Mouse (Mus musculus) mature B cell (primary cell): ENCODE data around the gene Vars2.

ENCODE experiments used
- in situ Hi-C: fragments of 300-500 bp; cut with MboI; formaldehyde crosslinking; loops from 2 replicates; pipeline ENCODE4 v1.14.3; 2019

Gene Vars2

GRCm38 (mm10) chr17:35667334-35668065, at the start of gene Vars2:
Gene Vars2, minus strand, starts transcription at chr17:35667592.
- in situ Hi-C loops: no loop called here

- in situ Hi-C loops: no loop called here
Observed at GRCm38 (mm10) chr17:35717080-35717479, 49.7 kb upstream of the Vars2 start.

- in situ Hi-C loops: no loop called here
Observed at GRCm38 (mm10) chr17:35716114-35716513, 48.7 kb upstream of the Vars2 start.

DNA sequence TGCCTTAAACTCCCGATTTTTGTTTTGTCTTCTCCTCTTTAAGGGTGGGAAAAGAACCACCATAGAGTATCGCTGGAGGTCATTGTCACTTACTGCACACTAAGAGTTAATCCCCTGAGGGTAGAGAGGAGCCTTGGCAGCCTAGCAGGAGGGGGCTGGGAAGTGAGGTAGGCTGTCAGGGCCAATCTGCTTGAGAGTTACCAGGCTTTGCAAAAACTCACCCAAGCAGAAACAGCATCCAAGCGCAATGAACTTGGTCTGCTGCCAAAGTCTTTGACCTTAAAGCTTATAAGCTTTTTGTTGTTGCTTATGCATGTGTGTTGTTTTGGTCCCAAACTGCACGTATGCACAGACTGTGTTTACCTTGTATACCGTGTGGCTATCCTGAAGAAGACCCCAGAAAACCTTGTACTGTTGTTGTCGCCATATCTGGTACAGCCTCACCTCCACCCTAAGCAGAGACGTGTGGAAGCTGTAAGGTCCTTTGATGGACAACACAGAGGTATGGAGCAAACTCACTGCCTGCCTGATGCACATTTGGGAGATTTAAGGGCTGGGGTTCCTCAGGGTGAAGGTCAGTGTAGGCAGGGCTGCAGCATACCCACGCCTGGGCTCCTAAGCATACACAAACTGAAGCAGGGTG, 43.4 kb upstream of the Vars2 start:
- in situ Hi-C loops: no loop called here

DNA sequence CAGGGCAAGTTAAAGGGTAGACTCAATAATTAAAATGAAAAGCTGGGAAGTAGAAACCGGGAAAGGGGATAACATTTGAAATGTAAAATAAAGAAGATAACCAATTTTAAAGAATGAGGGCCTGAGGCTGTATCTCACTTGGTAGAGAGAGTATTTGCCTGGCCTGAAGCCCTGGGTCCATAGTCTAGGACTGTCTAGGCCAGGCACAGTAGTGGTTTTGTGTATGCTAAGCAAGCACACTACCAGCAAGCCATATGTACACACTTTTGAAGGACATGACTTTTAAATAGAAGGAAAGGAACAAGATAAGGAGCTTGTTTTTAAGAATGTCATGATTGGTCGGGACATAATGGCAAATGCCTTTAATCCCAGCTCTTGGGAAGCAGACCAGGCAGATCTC, 41.2 kb upstream of the Vars2 start:
- in situ Hi-C loops: no loop called here

DNA sequence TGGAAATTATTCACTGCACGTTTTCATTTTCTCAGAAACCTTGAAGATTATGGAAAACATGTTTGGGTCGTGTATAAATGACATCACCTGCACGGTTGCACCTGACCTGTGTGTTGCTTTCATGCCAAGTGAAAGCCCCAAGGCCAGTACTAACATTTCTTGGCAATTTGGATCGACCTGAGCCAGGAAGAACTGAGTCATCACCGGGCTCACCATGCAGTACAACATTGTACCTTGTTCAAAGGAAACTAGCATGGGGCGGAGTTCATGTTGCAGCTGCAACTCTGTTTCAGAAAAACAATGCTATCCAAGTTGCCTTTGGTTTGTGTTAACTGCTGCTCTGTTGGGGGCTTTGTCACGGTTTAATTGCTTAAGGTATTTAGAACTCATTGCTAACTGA, 40.5 kb upstream of the Vars2 start:
- in situ Hi-C loops: no loop called here

DNA sequence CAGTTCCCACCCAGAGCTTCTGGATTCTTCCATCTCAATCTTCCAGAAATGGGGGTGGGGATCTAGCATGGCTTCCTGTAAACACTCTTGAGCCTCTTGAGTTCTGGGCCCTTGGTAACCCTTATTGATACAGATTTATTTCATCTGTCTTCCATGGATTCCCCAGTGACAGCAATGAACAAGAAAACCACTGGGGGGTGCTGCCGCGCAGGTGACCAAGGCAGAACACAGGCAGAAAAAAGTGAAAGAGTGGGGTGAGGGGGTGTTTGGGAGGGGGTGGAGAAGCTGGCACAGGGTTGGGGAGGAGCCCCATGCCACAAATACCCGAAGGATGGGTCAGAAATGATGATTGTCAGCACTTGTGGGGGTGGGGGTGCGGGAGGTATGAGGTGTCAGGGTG, 38.4 kb upstream of the Vars2 start:
- in situ Hi-C loops: no loop called here

- in situ Hi-C loops: no loop called here
Observed at GRCm38 (mm10) chr17:35704621-35705464, 37.5 kb upstream of the Vars2 start, which contains the start of gene Ddr1. Gene Ddr1, minus strand, starts transcription at chr17:35704621.

DNA sequence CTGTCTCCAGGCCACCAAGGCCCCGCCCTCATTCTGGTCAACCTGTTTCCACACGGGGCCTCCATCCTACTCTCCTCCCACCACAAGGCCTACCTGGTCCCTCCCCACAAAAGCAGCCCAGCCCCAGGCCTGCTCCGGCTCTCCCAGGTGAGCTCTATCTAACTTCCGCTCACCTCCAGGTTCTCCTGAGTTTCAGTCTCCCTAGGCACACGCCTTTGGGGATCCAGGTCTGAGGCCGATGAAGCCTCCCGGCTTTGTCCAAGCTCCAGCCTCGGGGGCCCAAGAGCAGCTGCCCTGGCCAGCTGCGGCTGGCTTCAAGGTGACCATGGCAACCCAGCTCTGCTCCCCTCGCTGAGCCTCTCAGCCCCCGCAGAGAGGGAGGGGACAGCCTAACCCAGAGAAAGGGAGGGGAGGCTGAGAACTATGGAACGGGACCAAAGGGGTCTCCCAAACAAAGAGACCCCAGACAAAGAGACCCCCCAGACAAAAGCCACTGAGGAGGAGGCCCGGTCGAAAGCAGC, 36.4 kb upstream of the Vars2 start:
- in situ Hi-C loops: no loop called here

DNA sequence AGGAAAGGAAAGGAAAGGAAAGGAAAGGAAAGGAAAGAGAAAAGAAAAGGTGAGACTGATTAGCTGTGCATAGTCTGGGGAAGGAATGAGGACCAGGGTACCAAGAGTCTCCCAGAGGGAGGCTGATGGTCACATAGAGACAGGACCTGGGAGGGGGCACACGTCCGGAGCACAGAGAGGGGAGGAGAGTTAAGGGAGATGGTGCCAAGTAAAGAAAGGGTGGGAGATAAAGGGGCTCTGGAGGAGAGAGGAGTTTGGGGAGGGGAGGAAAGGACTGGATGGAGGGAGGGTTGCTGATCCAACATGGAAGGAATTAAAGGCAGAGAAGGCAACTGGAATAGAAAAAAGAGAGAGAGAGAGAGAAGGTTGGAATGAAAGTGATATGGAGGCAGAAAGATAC, 35.7 kb upstream of the Vars2 start:
- in situ Hi-C loops: no loop called here

- in situ Hi-C loops: no loop called here
Observed at GRCm38 (mm10) chr17:35702605-35703004, 35.2 kb upstream of the Vars2 start.

DNA sequence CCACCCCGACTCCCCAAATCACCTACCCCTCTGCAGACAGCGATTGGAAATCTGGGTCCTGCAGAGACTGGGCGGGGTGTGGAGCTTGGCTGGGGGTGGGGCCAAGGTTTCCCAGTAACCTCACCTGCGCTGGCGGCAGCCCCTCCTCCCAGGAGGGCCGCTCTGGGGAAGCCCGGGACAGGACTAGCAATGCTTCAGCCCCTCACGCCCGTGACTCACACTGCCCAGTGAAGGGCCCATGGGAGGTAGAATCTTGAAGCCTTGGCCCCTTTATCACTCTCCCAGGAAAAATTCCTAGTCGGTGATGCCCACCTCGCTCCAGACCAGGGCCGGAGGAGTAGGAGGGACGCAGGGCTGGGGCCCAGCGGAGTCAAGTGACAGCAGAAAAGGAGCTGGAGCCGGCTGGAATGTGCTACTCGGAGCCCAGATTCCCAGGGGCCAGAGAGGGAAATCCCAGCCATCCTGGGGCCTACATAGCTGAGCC, 34.6 kb upstream of the Vars2 start:
- in situ Hi-C loops: no loop called here

- in situ Hi-C loops: no loop called here
Observed at GRCm38 (mm10) chr17:35701203-35701977, 34.0 kb upstream of the Vars2 start.

DNA sequence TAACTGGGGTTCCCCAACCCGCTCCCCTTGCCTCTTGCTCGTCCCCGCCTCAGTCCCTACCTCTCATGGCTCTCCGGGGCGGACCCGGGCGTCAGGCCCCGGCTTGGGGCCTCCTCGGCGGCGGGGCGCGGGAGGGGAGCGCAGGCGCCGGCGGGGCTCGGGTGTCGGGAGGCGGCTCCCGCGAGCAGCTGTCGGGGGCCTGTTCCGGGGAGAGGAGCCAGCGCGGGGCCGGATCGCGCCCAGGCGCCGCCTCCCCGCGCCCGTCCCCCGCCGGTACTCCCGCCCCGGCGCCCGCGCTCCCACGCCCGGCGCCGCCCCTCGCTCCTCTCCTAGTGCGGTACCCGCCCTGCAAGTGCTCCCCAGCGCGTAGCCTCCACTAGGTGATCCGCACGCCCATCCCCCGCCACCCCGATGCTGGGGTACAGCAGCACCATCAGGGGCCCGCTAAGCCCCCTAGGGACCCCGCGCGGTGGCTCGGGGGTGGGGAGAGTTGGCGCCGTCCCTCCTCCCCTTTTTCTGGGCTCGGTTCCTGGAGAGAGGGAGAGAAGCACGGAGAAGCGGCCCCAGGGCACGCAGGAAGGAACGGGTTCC, 33.1 kb upstream of the Vars2 start:
- in situ Hi-C loops: no loop called here

DNA sequence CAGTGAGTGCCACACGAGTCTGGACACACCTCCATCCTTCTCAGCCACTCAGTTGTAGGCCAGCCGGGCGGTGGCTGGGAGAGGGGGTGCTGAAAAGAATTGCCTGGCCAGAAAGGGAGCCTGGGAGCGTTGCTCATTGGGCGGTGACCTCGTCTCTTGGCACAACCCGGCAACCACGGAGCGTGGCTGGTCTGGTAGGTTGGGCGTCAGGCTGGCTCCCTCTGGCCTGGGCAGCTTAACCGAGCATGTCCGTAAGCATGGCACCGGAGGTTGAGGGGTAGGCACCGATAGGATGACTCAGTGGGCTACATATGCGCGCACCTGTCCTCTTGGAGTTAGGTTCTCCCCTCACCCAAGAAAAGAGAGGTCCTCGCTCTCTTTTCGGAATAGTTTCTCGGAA, 32.5 kb upstream of the Vars2 start:
- in situ Hi-C loops: no loop called here

GRCm38 (mm10) chr17:35698501-35698883, 31.1 kb upstream of the Vars2 start:
- in situ Hi-C loops: no loop called here

DNA sequence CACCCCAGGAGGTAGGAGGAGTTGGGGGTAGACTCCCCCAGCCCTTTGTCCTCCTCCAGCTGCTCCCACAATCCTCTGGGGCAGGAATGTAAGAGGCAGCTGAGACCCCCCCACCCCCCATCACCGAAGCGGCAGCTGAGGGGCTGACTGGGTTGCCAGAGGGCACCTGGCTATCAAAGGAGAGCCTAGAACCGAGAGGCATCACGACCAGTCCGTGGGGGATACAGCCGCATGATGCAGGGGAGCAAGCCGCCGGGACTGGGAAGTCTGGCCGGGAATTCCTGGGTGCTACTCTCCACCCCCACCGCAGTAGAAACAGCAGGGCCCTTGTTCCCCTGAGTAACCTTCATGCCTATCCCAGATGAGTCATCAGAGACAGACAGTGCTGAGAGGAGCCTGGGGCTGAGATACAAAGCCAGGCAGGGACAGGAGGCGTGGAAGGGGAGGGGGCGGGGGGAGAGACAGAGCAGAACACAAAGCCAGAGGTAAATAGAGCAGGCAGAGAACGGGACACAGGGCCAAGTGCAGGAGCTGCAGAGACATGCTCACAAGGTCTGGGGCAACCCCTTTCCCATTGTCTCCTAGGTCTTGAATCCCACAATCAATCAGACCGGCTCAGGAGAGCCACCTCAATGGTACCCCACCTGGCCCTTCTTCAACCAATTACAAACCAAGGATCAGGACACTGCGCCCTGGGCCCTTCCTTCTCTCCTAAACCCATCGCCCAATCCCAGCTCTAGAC, 30.5 kb upstream of the Vars2 start:
- in situ Hi-C loops: no loop called here

- in situ Hi-C loops: no loop called here
Observed at GRCm38 (mm10) chr17:35697429-35697758, 30.0 kb upstream of the Vars2 start.

- in situ Hi-C loops: no loop called here
Observed at GRCm38 (mm10) chr17:35696691-35697090, 29.3 kb upstream of the Vars2 start.

DNA sequence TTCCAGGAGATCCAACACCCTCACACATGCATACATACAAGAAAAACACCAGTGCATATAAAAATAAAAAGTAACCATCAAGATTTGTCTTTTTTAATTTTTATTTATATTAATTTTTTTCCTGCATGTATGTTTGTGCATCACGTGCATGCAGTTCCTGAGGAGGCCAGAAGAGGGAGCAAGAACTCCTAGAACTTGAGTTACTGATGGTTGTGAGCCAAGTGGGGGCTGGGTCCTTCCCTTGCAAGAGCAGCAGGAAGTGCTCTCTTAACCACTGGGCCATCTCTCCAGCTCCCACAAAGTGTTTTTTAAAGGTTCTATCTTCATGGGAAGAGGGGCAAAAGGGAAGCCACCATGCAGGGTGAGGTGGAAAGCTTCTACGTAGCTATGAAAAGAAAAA, 27.9 kb upstream of the Vars2 start:
- in situ Hi-C loops: no loop called here

- in situ Hi-C loops: no loop called here
Observed at GRCm38 (mm10) chr17:35693906-35694305, 26.5 kb upstream of the Vars2 start.
